Mouse (Mus musculus): ENCODE measurements at regions not wholly inside any gene's neighbourhood (a gene's known extent, or its start where the extent isn't known, plus 50 kb on each side); places are given as distances from the start of the nearest gene placed in this dataset.

GRCm38 (mm10) chr5:47276231-47277195 is 706.4 kb upstream of the Slit2 start:
- TF ChIP-seq GATA1 (IDR thresholded peaks at IDR 0.05; ENCODE audit: low read length), result no peak

- no peak for TF ChIP-seq GATA1 (IDR thresholded peaks at IDR 0.05; ENCODE audit: low read length)
These were observed 703.3 kb upstream of the Slit2 start for GRCm38 (mm10) chr5:47279630-47280029.

- no peak for TF ChIP-seq GATA1 (IDR thresholded peaks at IDR 0.05; ENCODE audit: low read length)
These were observed 683.3 kb upstream of the Slit2 start for GRCm38 (mm10) chr5:47299602-47300001.

DNA sequence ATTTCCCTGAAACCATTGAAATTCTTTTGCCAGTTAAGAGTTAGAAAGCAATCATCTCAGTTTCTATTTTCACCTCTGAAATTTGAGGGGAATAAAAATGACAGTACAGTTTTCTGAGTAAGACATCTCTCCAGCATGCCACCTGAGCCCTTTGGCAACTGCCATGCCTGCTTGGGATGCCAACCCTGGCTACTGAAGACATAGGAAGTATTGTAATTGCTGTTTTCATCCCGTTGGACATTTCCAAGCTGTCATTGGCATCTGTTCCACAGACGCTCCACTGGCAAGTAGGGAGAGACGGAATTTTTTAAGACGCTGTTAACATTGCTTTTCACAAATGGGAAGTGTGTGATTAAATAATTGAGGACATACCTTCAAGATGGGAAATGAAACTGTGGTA is 665.4 kb upstream of the Slit2 start:
- TF ChIP-seq GATA1 (IDR thresholded peaks at IDR 0.05; ENCODE audit: low read length), result no peak

DNA sequence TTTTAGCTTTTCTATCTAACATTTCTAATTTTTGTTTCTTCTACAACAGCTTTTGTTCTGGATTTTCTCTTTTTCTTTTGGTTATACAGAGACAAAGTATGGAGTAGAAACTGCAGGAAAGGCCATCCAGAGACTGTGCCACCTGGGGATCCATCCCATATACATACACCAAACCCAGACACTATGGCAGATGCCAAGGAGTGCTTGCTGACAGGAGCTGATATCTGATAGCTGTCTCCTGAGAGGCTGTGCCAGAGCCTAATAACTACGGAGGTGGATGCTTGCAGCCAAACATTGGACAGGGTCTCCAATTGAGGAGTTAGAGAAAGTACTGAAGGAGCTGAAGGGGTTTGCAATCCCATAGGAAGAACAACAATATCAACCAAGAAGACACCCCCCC is 664.8 kb upstream of the Slit2 start:
- TF ChIP-seq GATA1 (IDR thresholded peaks at IDR 0.05; ENCODE audit: low read length), result no peak

- TF ChIP-seq GATA1 (IDR thresholded peaks at IDR 0.05; ENCODE audit: low read length), result no peak
These were observed 660.3 kb upstream of the Slit2 start for GRCm38 (mm10) chr5:47322511-47323167.

DNA sequence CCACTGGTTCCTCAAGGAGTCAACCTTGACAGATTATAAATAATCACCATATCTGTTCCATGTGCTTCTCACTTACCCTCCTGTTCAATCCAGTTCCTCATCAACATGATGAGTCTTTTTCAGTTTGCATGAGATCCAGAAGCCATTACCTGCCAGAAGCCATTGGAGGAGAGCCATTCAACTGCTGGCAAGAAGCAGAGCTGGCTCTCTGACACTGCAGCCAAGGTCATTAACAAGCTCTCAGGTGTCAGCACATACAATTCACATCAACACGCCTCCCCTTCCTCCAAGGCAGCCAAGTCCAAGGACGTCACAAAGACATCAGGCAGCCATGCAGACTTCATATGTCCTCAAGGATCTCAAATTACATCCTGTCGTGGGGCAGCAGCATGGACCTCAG is 648.6 kb upstream of the Slit2 start:
- TF ChIP-seq GATA1 (IDR thresholded peaks at IDR 0.05; ENCODE audit: low read length), result no peak

DNA sequence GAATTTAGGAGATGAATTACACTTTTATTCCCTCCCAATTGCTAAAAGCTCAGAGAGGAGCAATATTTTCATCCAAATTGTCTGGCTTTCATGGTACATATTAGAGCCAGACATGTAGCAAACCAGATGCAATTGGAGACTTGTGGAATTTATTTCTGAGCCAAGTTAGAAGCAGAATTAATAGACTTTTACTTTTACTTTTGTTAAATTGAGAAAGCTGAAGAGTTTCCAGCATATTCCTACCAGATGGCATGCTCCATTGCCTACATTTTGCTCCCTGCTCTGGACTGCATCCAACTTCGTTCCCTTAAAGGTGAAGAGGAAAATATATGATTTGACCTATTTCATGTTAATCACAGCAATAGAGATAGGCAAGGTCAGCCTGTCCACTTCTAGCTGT is 646.4 kb upstream of the Slit2 start:
- TF ChIP-seq GATA1 (IDR thresholded peaks at IDR 0.05; ENCODE audit: low read length), result no peak

- no peak for TF ChIP-seq GATA1 (IDR thresholded peaks at IDR 0.05; ENCODE audit: low read length)
These were observed 643.1 kb upstream of the Slit2 start for GRCm38 (mm10) chr5:47339807-47340206.

DNA sequence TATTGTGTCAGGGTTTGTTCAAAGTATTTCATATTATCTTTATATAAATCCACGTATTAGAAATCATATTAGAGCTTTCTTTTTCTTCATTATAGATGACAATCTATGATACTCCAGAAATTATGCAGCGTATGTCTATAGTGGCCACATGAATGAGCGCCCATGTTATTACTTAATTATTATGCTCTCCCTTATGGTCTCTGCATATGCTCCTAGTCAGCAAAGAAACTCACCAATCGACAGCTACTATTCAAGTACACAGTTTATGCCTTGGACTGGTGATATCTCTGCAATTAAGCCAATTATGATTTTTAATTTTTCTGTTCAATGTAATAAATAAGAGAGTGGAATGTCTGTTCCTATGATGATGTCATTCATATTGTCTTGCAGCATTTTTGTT is 612.8 kb upstream of the Slit2 start:
- TF ChIP-seq GATA1 (IDR thresholded peaks at IDR 0.05; ENCODE audit: low read length), result no peak

GRCm38 (mm10) chr5:47385930-47386329 is 597.0 kb upstream of the Slit2 start:
- no peak for TF ChIP-seq GATA1 (IDR thresholded peaks at IDR 0.05; ENCODE audit: low read length)

GRCm38 (mm10) chr5:47386750-47387149 is 596.2 kb upstream of the Slit2 start:
- no peak for TF ChIP-seq GATA1 (IDR thresholded peaks at IDR 0.05; ENCODE audit: low read length)

DNA sequence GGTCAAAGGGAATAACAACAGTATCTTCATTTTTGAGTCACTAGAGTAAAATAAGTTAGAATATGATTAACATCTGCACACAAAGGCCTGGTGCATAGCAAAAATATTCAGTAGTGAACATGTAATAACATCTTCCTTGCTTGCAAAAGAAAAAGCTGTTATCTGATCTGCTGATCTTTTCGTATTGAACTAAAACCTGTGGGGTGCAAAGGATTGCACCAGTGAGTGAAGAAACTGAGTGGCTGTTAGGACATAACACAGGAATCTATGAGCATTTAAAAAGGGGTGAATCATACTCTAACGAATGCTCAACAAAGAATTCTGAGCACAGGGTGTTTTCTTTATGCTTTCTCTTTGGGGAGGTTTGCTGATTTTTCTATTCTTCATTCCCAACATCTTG is 592.2 kb upstream of the Slit2 start:
- no peak for TF ChIP-seq GATA1 (IDR thresholded peaks at IDR 0.05; ENCODE audit: low read length)

GRCm38 (mm10) chr5:47396874-47397273 is 586.1 kb upstream of the Slit2 start:
- TF ChIP-seq GATA1 (IDR thresholded peaks at IDR 0.05; ENCODE audit: low read length), result no peak

- TF ChIP-seq GATA1 (IDR thresholded peaks at IDR 0.05; ENCODE audit: low read length), result no peak
These were observed 561.0 kb upstream of the Slit2 start for GRCm38 (mm10) chr5:47421916-47422315.

DNA sequence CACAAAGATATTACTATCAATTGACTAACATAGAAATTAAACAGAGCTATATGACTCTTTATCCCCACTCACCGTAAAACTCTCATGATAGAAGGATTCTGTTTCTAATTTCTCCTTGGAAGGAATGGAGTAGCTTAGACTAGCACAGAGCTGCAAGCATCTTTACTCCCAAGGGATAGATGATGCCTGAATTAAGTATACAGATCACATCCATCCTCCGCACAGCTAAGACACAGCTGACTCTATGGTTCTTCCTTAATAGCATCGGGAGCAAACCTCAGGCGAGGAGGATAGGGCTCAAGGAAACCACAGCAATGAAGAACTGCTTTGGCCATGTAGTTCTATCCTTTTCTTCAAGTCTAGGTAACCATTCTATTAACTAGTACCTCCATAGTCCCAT is 556.9 kb upstream of the Slit2 start:
- TF ChIP-seq GATA1 (IDR thresholded peaks at IDR 0.05; ENCODE audit: low read length), result no peak

DNA sequence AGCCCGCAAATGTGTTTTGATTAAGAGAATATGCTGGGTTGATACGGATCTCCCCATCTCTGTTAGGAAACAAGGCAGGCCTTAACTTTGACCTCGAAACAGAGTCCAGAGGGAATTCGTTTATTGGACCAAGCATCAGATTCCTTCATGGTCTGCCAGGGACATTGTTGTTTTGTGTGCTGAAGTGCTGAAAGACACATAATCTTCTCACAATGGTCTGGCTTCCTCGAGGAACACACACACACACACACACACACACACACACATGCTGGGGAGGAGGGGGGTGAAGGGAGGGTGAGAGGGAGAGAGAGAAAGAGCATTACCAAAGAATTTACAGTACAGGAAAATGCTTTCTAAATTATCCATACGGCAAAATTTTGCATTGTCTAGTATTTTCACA is 556.5 kb upstream of the Slit2 start:
- TF ChIP-seq GATA1 (IDR thresholded peaks at IDR 0.05; ENCODE audit: low read length), result no peak

Measured in G1E-ER4 (cell line).